Mouse (Mus musculus): ENCODE measurements around the gene E2f2. TPM values are rescaled to one million over a fixed set of nuclear protein-coding genes. Genes with fewer than 3 reads are reported as not detected.

E2f2 gene
- total and polyA plus RNA-seq, 3 experiments, result 14.1 to 70.3 (median 45.9) TPM

- Histone ChIP-seq H3K4me1 (ENCODE audit: insufficient read depth, low read depth, low read length) (peaks cover 7% of the 10 kb centered on the region), H3K27me3 (ENCODE audit: insufficient read depth, low read length) (peaks cover 76% of the 10 kb centered on the region), H3K36me3 (replicated peaks) (no peaks in the 10 kb centered on the region), H3K4me3 (ENCODE audit: low read depth, low read length) (no peak overlapping the region), H3K9me3 (replicated peaks) (no peaks in the 10 kb centered on the region)
- ATAC-seq (ENCODE audit: extremely low read depth, insufficient number of reproducible peaks, low FRiP score, poor library complexity, severe bottlenecking) (no peak), DNase-seq (ENCODE audit: low spot score) (no peak)
- TF ChIP-seq GATA2 (IDR thresholded peaks at IDR 0.05; ENCODE audit: borderline replicate concordance, low read depth, low read length) (no peak), TAL1 (conservative IDR thresholded peaks at IDR 0.05; ENCODE audit: low read depth, low read length) (no peak), POLR2AphosphoS5 (IDR thresholded peaks at IDR 0.05; ENCODE audit: insufficient replicate concordance, low read depth, low read length) (no peak), CTCF (IDR thresholded peaks at IDR 0.05; ENCODE audit: low read depth, low read length) (no peak), GATA1 (IDR thresholded peaks at IDR 0.05; ENCODE audit: borderline replicate concordance, low read length) (no peak)
Measured at GRCm38 (mm10) chr4:136242728-136243127, 70.5 kb downstream of the E2f2 start.

GRCm38 (mm10) chr4:136244208-136244607, 72.0 kb downstream of the E2f2 start:
- Histone ChIP-seq H3K4me3 (ENCODE audit: low read depth, low read length) (no peak overlapping the region), H3K4me1 (ENCODE audit: insufficient read depth, low read depth, low read length) (peaks cover 13% of the 10 kb centered on the region), H3K27me3 (ENCODE audit: insufficient read depth, low read length) (peaks cover 80% of the 10 kb centered on the region), H3K9me3 (replicated peaks) (no peaks in the 10 kb centered on the region), H3K36me3 (replicated peaks) (no peaks in the 10 kb centered on the region)
- DNase-seq (ENCODE audit: low spot score), result no peak
- TF ChIP-seq GATA1 (IDR thresholded peaks at IDR 0.05; ENCODE audit: borderline replicate concordance, low read length) (no peak), CTCF (IDR thresholded peaks at IDR 0.05; ENCODE audit: low read depth, low read length) (no peak), POLR2AphosphoS5 (IDR thresholded peaks at IDR 0.05; ENCODE audit: insufficient replicate concordance, low read depth, low read length) (no peak), GATA2 (IDR thresholded peaks at IDR 0.05; ENCODE audit: borderline replicate concordance, low read depth, low read length) (no peak), TAL1 (conservative IDR thresholded peaks at IDR 0.05; ENCODE audit: low read depth, low read length) (no peak)
- no peak for ATAC-seq (ENCODE audit: extremely low read depth, insufficient number of reproducible peaks, low FRiP score, poor library complexity, severe bottlenecking)

Other genes starting within 250 kb of the E2f2 start
- 19.1 and 22.2 TPM in 2 replicates for gene Hmgcl, start 225.9 kb upstream of the E2f2 start, total RNA-seq (2014; fragmentation: Nextera tagmentation)
- 38.0 and 39.1 TPM in 2 replicates for gene Hmgcl, start 225.9 kb upstream of the E2f2 start, total RNA-seq (2017)
- 22.6 and 33.3 TPM in 2 replicates for gene Hmgcl, start 225.9 kb upstream of the E2f2 start, polyA plus RNA-seq (2012)
- 4.3 and 5.0 TPM in 2 replicates for gene Gale, start 208.7 kb upstream of the E2f2 start, total RNA-seq (2014; fragmentation: Nextera tagmentation)
- 10.9 and 12.4 TPM in 2 replicates for gene Gale, start 208.7 kb upstream of the E2f2 start, total RNA-seq (2017)
- gene Gale, start 208.7 kb upstream of the E2f2 start, polyA plus RNA-seq (2012), result 19.8 and 23.3 TPM in 2 replicates
- gene Lypla2, start 199.8 kb upstream of the E2f2 start, total RNA-seq (2014; fragmentation: Nextera tagmentation), result 53.9 and 65.8 TPM in 2 replicates
- gene Lypla2, start 199.8 kb upstream of the E2f2 start, total RNA-seq (2017), result 28.5 and 34.1 TPM in 2 replicates
- 243 and 284 TPM in 2 replicates for gene Lypla2, start 199.8 kb upstream of the E2f2 start, polyA plus RNA-seq (2012)
- gene Pithd1, start 185.1 kb upstream of the E2f2 start, total RNA-seq (2014; fragmentation: Nextera tagmentation), result 26.1 and 34.9 TPM in 2 replicates
- gene Pithd1, start 185.1 kb upstream of the E2f2 start, total RNA-seq (2017), result 51.0 and 60.9 TPM in 2 replicates
- 41.0 and 71.7 TPM in 2 replicates for gene Pithd1, start 185.1 kb upstream of the E2f2 start, polyA plus RNA-seq (2012)
- 108 and 113 TPM in 2 replicates for gene Eloa, start 150.6 kb upstream of the E2f2 start, total RNA-seq (2014; fragmentation: Nextera tagmentation)
- gene Eloa, start 150.6 kb upstream of the E2f2 start, total RNA-seq (2017), result 51.6 and 56.0 TPM in 2 replicates
- 9.7 and 12.9 TPM in 2 replicates for gene Eloa, start 150.6 kb upstream of the E2f2 start, polyA plus RNA-seq (2012)
- 1,598 and 1,903 TPM in 2 replicates for gene Rpl11, start 119.0 kb upstream of the E2f2 start, total RNA-seq (2014; fragmentation: Nextera tagmentation)
- gene Rpl11, start 119.0 kb upstream of the E2f2 start, total RNA-seq (2017), result 563 and 967 TPM in 2 replicates
- gene Rpl11, start 119.0 kb upstream of the E2f2 start, polyA plus RNA-seq (2012), result 1,685 and 1,796 TPM in 2 replicates
- gene Id3, start 28.9 kb upstream of the E2f2 start, total RNA-seq (2014; fragmentation: Nextera tagmentation), result not detected in 2 replicates
- gene Id3, start 28.9 kb upstream of the E2f2 start, total RNA-seq (2017), result 0.22 TPM in 1 of 2 replicates, not detected in the other
- gene Id3, start 28.9 kb upstream of the E2f2 start, polyA plus RNA-seq (2012), result not detected in 2 replicates
- gene Asap3, start 34.0 kb downstream of the E2f2 start, total RNA-seq (2014; fragmentation: Nextera tagmentation), result 0.30 TPM in 1 of 2 replicates, not detected in the other
- gene Asap3, start 34.0 kb downstream of the E2f2 start, total RNA-seq (2017), result 0.05 and 0.06 TPM in 2 replicates
- gene Asap3, start 34.0 kb downstream of the E2f2 start, polyA plus RNA-seq (2012), result 0.04 and 0.05 TPM in 2 replicates
- not detected in 2 replicates for gene Tcea3, start 75.3 kb downstream of the E2f2 start, total RNA-seq (2014; fragmentation: Nextera tagmentation)
- 0.55 and 0.70 TPM in 2 replicates for gene Tcea3, start 75.3 kb downstream of the E2f2 start, total RNA-seq (2017)
- gene Tcea3, start 75.3 kb downstream of the E2f2 start, polyA plus RNA-seq (2012), result not detected in 2 replicates
- gene Zfp46, start 112.3 kb downstream of the E2f2 start, total RNA-seq (2014; fragmentation: Nextera tagmentation), result 17.7 and 19.9 TPM in 2 replicates
- 13.2 and 13.9 TPM in 2 replicates for gene Zfp46, start 112.3 kb downstream of the E2f2 start, total RNA-seq (2017)
- 6.1 and 6.7 TPM in 2 replicates for gene Zfp46, start 112.3 kb downstream of the E2f2 start, polyA plus RNA-seq (2012)
- 100 and 126 TPM in 2 replicates for gene Hnrnpr, start 138.5 kb downstream of the E2f2 start, total RNA-seq (2014; fragmentation: Nextera tagmentation)
- gene Hnrnpr, start 138.5 kb downstream of the E2f2 start, total RNA-seq (2017), result 161 and 187 TPM in 2 replicates
- 66.7 and 77.7 TPM in 2 replicates for gene Hnrnpr, start 138.5 kb downstream of the E2f2 start, polyA plus RNA-seq (2012)

All from G1E (cell line).